Mouse (Mus musculus) brain, embryonic 14.5 days (tissue): ENCODE data around the gene Egfl7.

Experiments used
- CTCF ChIP-seq: fragments of 200-500 bp; IDR thresholded peaks from 2 replicates; pipeline ENCODE4 v1.5.1; 2012; ENCODE audit warnings: inconsistent platforms, mild to moderate bottlenecking, moderate library complexity, borderline replicate concordance; ENCODE audit not compliant: insufficient read depth, insufficient read length; ENCODE audit errors: extremely low read depth
- POLR2A ChIP-seq: fragments of 200-500 bp; IDR thresholded peaks from 2 replicates; pipeline ENCODE4 v1.6.1; 2012; ENCODE audit warnings: mild to moderate bottlenecking, inconsistent platforms, borderline replicate concordance; ENCODE audit not compliant: poor library complexity, insufficient read depth, insufficient read length, severe bottlenecking; ENCODE audit errors: extremely low read depth

DNA sequence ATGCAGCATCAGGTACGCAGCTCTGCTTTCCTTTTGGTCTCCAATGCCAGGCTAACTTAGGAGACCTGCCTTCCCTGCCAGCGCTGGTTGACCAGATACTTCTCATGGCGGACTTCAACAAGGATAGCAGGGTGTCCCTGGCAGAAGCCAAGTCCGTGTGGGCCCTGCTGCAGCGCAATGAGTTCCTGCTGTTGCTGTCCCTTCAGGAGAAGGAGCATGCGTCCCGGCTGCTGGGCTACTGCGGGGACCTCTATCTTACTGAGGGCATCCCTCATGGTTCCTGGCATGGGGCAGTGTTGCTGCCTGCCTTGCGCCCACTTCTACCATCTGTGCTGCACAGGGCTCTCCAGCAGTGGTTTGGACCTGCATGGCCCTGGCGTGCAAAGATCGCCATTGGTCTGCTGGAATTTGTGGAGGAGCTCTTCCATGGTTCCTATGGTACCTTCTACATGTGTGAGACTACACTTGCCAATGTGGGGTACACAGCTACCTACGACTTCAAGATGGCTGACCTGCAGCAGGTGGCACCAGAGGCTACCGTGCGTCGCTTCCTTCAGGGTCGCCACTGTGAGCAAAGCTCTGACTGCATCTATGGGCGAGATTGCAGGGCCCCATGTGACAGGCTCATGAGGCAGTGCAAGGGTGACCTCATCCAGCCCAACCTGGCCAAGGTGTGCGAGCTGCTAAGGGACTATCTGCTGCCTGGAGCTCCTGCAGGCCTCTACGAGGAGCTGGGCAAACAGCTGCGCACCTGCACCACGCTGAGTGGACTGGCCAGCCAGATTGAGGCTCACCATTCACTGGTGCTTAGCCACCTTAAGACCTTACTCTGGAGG is 55.9 kb downstream of the Egfl7 start:
- no peak for TF ChIP-seq CTCF
- no peak for TF ChIP-seq POLR2A
